In the genomic region with DNA sequence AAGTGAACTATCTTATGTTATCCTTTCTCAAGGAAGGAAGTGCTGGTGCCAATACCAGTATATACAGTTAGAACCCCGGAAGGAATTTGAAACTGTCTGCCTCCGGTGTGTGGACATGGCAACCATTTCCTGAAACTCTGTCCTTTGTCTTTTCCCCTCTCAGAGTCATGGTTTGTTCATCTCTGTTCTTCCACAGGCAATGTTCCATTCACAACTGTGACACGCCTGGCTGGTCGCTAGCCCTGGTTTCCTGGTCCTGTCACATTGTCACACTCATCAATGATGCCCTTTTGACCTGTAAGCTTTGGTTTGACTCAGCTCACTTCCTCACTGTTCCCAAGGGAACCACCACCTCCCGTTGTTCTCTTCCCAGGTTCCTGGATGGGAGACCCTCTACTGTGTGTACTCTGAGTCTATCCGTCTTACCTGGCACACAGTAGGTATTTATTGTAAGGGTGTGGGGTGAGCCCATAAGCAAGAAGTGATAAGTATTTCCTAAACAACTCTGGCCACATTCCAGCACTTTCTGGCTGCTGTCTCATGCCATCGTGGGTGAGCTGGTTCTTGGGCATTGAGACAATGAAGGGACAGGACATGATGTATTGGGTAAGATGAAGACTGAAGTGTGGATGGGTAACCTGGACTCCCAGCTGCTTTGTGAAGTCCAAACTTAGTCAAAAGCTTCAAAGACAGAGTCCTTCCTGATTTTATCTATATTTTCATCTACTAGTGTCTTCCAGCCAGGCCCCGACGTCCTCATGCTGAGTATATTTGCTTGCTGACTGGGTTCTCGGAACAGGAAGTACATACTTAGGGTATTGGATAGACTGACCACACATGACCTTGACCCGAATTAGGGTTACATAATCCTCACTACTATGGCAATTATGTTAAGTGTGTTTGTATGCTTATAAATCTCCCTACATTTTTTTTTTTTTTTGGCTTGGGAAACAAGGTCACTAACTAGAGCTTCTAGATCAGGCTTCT, we compare ENCODE assay signal across 10 mouse cellular contexts. TPM values are rescaled to one million over a fixed set of nuclear protein-coding genes. Genes with fewer than 3 reads are reported as not detected.
A peak's percentile ranks its signal among the peaks of the same experiment; 100 is the strongest.
DNase-seq lines count a peak whose midpoint lies in the region; ATAC-seq and TF ChIP-seq lines count a peak whose summit lies in the region.
"Had no signal": no experiment of that assay in that cellular context is flagged by ENCODE, and none has a peak within 500 bp of the region (broad histone marks: within the 10 kb centered on the region; RNA-seq: fewer than 3 reads in every experiment).

No protein-coding gene starts in this region.

- no peak overlapping the region for H3K9ac ChIP-seq in hindbrain, postnatal 0 days (replicated peaks; ENCODE audit: low read length)
- no peak overlapping the region for H3K9ac ChIP-seq in liver, embryonic 15.5 days

- H3K9me3 ChIP-seq in hindbrain, embryonic 10.5 days = 0 out of 2 replicates have a peak, but pooled peaks cover 2% of the 10 kb centered on the region
- no peaks in the 10 kb centered on the region for H3K9me3 ChIP-seq in hindbrain, postnatal 0 days (ENCODE audit: low read length)
- no peaks in the 10 kb centered on the region for H3K9me3 ChIP-seq in liver, embryonic 15.5 days (replicated peaks)

- WGBS in hindbrain, embryonic 10.5 days = 50% methylated on average over 11 of the region's 11 CpGs
- 56% methylated on average over 11 of the region's 11 CpGs for WGBS in hindbrain, postnatal 0 days
- 36% methylated on average over 11 of the region's 11 CpGs for WGBS in liver, embryonic 15.5 days (ENCODE audit: insufficient replicate concordance)

- H3K27me3 ChIP-seq in hindbrain, embryonic 10.5 days (ENCODE audit: insufficient read depth, poor library complexity, severe bottlenecking) = peaks cover 2% of the 10 kb centered on the region; the same call in 1 of the 2 replicates
- H3K27me3 ChIP-seq in hindbrain, postnatal 0 days (ENCODE audit: insufficient read depth, low read length) = no peaks in the 10 kb centered on the region
- H3K27me3 ChIP-seq in liver, embryonic 15.5 days = peaks cover 6% of the 10 kb centered on the region; the same call in 1 of the 2 replicates

- H3K36me3 ChIP-seq in hindbrain, embryonic 10.5 days = peaks cover 5% of the 10 kb centered on the region; the same call in 1 of the 2 replicates
- H3K36me3 ChIP-seq in hindbrain, postnatal 0 days (ENCODE audit: insufficient read depth, low read length) = no peaks in the 10 kb centered on the region
- H3K36me3 ChIP-seq in liver, embryonic 15.5 days (replicated peaks) = no peaks in the 10 kb centered on the region

- no peak for DNase-seq in hindbrain, embryonic 10.5 days (ENCODE audit: low spot score)
- DNase-seq in hindbrain, postnatal 0 days (ENCODE audit: low spot score) = no peak
- peak; percentile 60 for DNase-seq in retina, embryonic 14.5 days (ENCODE audit: low spot score)
- no peak for DNase-seq in natural killer cell, adult 2 months (ENCODE audit: low spot score in 2 of 2)
- DNase-seq in thymus, postnatal 25 days = no peak
- DNase-seq in ovary, adult 18-20 months (ENCODE audit: low spot score) = no peak
- DNase-seq: cerebellum, adult 9-10 months; midbrain, embryonic 14.5 days had no signal

- no peak for ATAC-seq in hindbrain, postnatal 0 days
- ATAC-seq in granulocyte monocyte progenitor cell, adult 5-6 weeks (replicated peaks; ENCODE audit: poor library complexity, severe bottlenecking) = peak; percentile 68
- ATAC-seq in liver, embryonic 15.5 days (ENCODE audit: insufficient read depth) = peak; percentile 43

- peak overlapping the region; percentile 31; the same call in 1 of the 2 replicates for H3K27ac ChIP-seq in hindbrain, embryonic 10.5 days
- H3K27ac ChIP-seq in hindbrain, postnatal 0 days = no peak overlapping the region
- H3K27ac ChIP-seq in liver, embryonic 15.5 days (replicated peaks) = no peak overlapping the region

- TF ChIP-seq CTCF in hindbrain, postnatal 0 days (IDR thresholded peaks at IDR 0.05; ENCODE audit: low read depth) = no peak

- no peak overlapping the region for H3K4me3 ChIP-seq in hindbrain, embryonic 10.5 days
- H3K4me3 ChIP-seq in hindbrain, postnatal 0 days (ENCODE audit: low read length) = no peak overlapping the region
- no peak overlapping the region for H3K4me3 ChIP-seq in liver, embryonic 15.5 days (replicated peaks)

- peaks cover 53% of the 10 kb centered on the region for H3K4me1 ChIP-seq in hindbrain, embryonic 10.5 days (replicated peaks)
- no peaks in the 10 kb centered on the region for H3K4me1 ChIP-seq in hindbrain, postnatal 0 days (ENCODE audit: insufficient read depth, low read length)
- peaks cover 29% of the 10 kb centered on the region for H3K4me1 ChIP-seq in liver, embryonic 15.5 days (replicated peaks)

- H3K4me2 ChIP-seq in hindbrain, postnatal 0 days (ENCODE audit: low read depth, low read length) = no peak overlapping the region
- H3K4me2 ChIP-seq in liver, embryonic 15.5 days = no peak overlapping the region

RNA-seq across cellular contexts. Expression of a gene that starts 6.4 kb away (rescaled TPM):
- 0.73 and 0.86 TPM in 2 replicates for polyA plus RNA-seq in hindbrain, embryonic 10.5 days (2016; fragmentation: Nextera tagmentation; extraction: Ambion mirVana)
- total RNA-seq in hindbrain, postnatal 0 days (2014; rRNA removed) = 1.0 and 1.6 TPM in 2 replicates
- 1.4 and 2.1 TPM in 2 replicates for polyA plus RNA-seq in hindbrain, postnatal 0 days (2015; fragmentation: Nextera tagmentation; extraction: Ambion mirVana)
- 0.23 and 1.4 TPM in 2 replicates for total RNA-seq in granulocyte monocyte progenitor cell, adult 5-6 weeks (2014; fragmentation: Nextera tagmentation)
- total RNA-seq in granulocyte monocyte progenitor cell, adult 5-6 weeks (2017) = 0.17 TPM in 1 of 2 replicates, not detected in the other
- 0.79 and 1.0 TPM in 2 replicates for polyA plus RNA-seq in liver, embryonic 15.5 days (2015; fragmentation: Nextera tagmentation; extraction: Ambion mirVana)

RNA-seq across cellular contexts. Expression of a gene that starts 35.5 kb away (rescaled TPM):
- polyA plus RNA-seq in hindbrain, embryonic 10.5 days (2016; fragmentation: Nextera tagmentation; extraction: Ambion mirVana) = 47.2 and 53.4 TPM in 2 replicates
- total RNA-seq in hindbrain, postnatal 0 days (2014; rRNA removed) = 110 and 126 TPM in 2 replicates
- polyA plus RNA-seq in hindbrain, postnatal 0 days (2015; fragmentation: Nextera tagmentation; extraction: Ambion mirVana) = 38.8 and 41.5 TPM in 2 replicates
- 88.5 and 94.4 TPM in 2 replicates for total RNA-seq in granulocyte monocyte progenitor cell, adult 5-6 weeks (2014; fragmentation: Nextera tagmentation)
- total RNA-seq in granulocyte monocyte progenitor cell, adult 5-6 weeks (2017) = 123 and 124 TPM in 2 replicates
- 34.8 and 39.0 TPM in 2 replicates for polyA plus RNA-seq in liver, embryonic 15.5 days (2015; fragmentation: Nextera tagmentation; extraction: Ambion mirVana)

RNA-seq across cellular contexts. Expression of a gene that starts 45.3 kb away (rescaled TPM):
- 14.2 and 20.3 TPM in 2 replicates for polyA plus RNA-seq in hindbrain, embryonic 10.5 days (2016; fragmentation: Nextera tagmentation; extraction: Ambion mirVana)
- 11.4 and 14.3 TPM in 2 replicates for total RNA-seq in hindbrain, postnatal 0 days (2014; rRNA removed)
- 8.9 and 11.4 TPM in 2 replicates for polyA plus RNA-seq in hindbrain, postnatal 0 days (2015; fragmentation: Nextera tagmentation; extraction: Ambion mirVana)
- 5.6 and 10.4 TPM in 2 replicates for total RNA-seq in granulocyte monocyte progenitor cell, adult 5-6 weeks (2014; fragmentation: Nextera tagmentation)
- 0.30 TPM in 1 of 2 replicates, not detected in the other for total RNA-seq in granulocyte monocyte progenitor cell, adult 5-6 weeks (2017)
- 17.4 and 18.2 TPM in 2 replicates for polyA plus RNA-seq in liver, embryonic 15.5 days (2015; fragmentation: Nextera tagmentation; extraction: Ambion mirVana)
